In genomic region chr5:122907182-122907581, GRCm38 (mm10) we compare ENCODE assay signal across 16 mouse cellular contexts.
"Had no signal": no experiment of that assay in that cellular context is flagged by ENCODE, and none has a peak within 500 bp of the region (broad histone marks: within the 10 kb centered on the region; RNA-seq: fewer than 3 reads in every experiment).

No protein-coding gene starts in this region.

- DNase-seq: cerebellum, adult 9-10 months; cerebellum, adult 9-11 months; cerebellum, postnatal 10 days; cerebellum, postnatal 14 days; cerebellum, postnatal 25 days; cerebellum, postnatal 36 days; embryo, embryonic 11 days; forebrain, postnatal 0 days; gastrocnemius, adult 2 months; gastrocnemius, postnatal 10 days; gastrocnemius, postnatal 14 days; gastrocnemius, postnatal 25 days; gastrocnemius, postnatal 36 days; heart, adult 11 months; heart, adult 18-20 months; heart, adult 2 months had no signal
